Comparison of ENCODE assay signal across 17 mouse cellular contexts in genomic region chr6:127270774-127271173, GRCm38 (mm10).
DNase-seq lines count a peak whose midpoint lies in the region.
"Had no signal": no experiment of that assay in that cellular context is flagged by ENCODE, and none has a peak within 500 bp of the region (broad histone marks: within the 10 kb centered on the region; RNA-seq: fewer than 3 reads in every experiment).

No protein-coding gene starts in this region.

- H3K27ac ChIP-seq in limb, embryonic 10.5 days: 0 out of 2 replicates have a peak overlapping the region, but pooled peaks have one; percentile 1
- H3K27ac ChIP-seq: forebrain, embryonic 15.5 days; hindbrain, embryonic 12.5 days; kidney, postnatal 0 days; limb, embryonic 12.5 days; macrophage had no signal

- WGBS in limb, embryonic 10.5 days: 92% methylated on average over 9 of the region's 9 CpGs

- peak; percentile 51 for DNase-seq in A20 (ENCODE audit: low read depth, low spot score)
- peak; percentile 49 for DNase-seq in CD4-positive helper T cell, adult 2 months (ENCODE audit: low read depth, low spot score)
- peak; percentile 30 for DNase-seq in ZHBTc4 (ENCODE audit: low read depth, low spot score)
- DNase-seq in limb, embryonic 10.5 days (ENCODE audit: low spot score): no peak
- DNase-seq in heart, postnatal 36 days: no peak
- DNase-seq in adrenal gland, postnatal 25 days: no peak
- no peak for DNase-seq in layer of hippocampus, adult 9-10 months (ENCODE audit: low spot score)
- DNase-seq: cerebellum, adult 11-12 months; cerebellum, postnatal 10 days; kidney, adult 2 months; liver, postnatal 0 days; thymus, adult 2 months had no signal

- peaks cover 34% of the 10 kb centered on the region for H3K4me1 ChIP-seq in limb, embryonic 10.5 days

- no peaks in the 10 kb centered on the region for H3K36me3 ChIP-seq in limb, embryonic 10.5 days
- H3K36me3 ChIP-seq: forebrain, embryonic 15.5 days; hindbrain, embryonic 12.5 days; limb, embryonic 12.5 days had no signal

- H3K27me3 ChIP-seq in limb, embryonic 10.5 days (ENCODE audit: low read depth, poor library complexity, severe bottlenecking): peaks cover 12% of the 10 kb centered on the region; the same call in 1 of the 2 replicates
- H3K27me3 ChIP-seq: forebrain, embryonic 15.5 days had no signal

- intact Hi-C loops in heart, postnatal 36 days (cut with DNase I): no loop called here

- H3K9me3 ChIP-seq in limb, embryonic 10.5 days (replicated peaks): no peaks in the 10 kb centered on the region
- H3K9me3 ChIP-seq: forebrain, embryonic 15.5 days had no signal

- H3K4me3 ChIP-seq in limb, embryonic 10.5 days: no peak overlapping the region
- H3K4me3 ChIP-seq: forebrain, embryonic 15.5 days; hindbrain, embryonic 12.5 days; limb, embryonic 12.5 days had no signal

Comparison
In these comparisons a context has a peak if more than half of its experiments do, and no peak if none do; other contexts are left out.
1. DNase-seq: peak in A20 (single experiment), CD4-positive helper T cell, adult 2 months (single experiment) and ZHBTc4 (single experiment); none in limb, embryonic 10.5 days (single experiment), heart, postnatal 36 days (0 of 2), adrenal gland, postnatal 25 days (single experiment) and layer of hippocampus, adult 9-10 months (single experiment).